Mouse (Mus musculus) testis, adult 2 months (tissue): ENCODE measurements around the gene Fam173b.

Experiments
- CTCF ChIP-seq: fragments of 200-500 bp; IDR thresholded peaks from 2 replicates; pipeline ENCODE4 v1.5.1; 2012; ENCODE audit warnings: low read depth, mild to moderate bottlenecking, inconsistent platforms, low read length, moderate library complexity; ENCODE audit not compliant: control insufficient read depth, insufficient read depth, insufficient replicate concordance
- POLR2A ChIP-seq: fragments of 200-500 bp; IDR thresholded peaks from 2 replicates; pipeline ENCODE4 v1.6.1; 2012; ENCODE audit warnings: low read depth, mild to moderate bottlenecking, inconsistent platforms, low read length, moderate library complexity; ENCODE audit not compliant: control insufficient read depth

DNA sequence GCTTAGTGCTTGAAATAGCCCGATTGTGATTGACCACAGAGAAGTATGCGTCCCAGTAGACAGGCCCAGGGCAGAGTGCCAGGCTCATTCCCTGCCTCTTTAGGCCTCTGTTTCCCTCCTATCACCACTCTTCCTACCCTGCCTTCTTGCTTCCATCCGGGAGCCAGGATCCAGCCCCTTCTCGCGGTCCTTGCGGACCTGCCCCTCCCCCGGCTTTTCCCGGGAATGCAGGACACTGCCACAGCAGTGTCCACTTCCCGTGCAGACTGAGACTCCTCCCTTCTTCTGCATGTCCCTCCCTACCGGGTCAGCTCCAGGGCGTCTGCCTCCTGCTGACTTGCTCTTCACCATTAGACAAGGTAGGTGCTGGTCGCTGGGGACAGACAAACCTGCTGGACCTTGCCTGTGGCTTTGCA lies 33.1 kb upstream of the Fam173b start:
- TF ChIP-seq POLR2A, result peak; percentile 60
- no peak for TF ChIP-seq CTCF
